Mouse (Mus musculus) midbrain, embryonic 14.5 days (tissue): ENCODE measurements at regions not wholly inside any gene's neighbourhood (a gene's known extent, or its start where the extent isn't known, plus 50 kb on each side); places are given as distances from the start of the nearest gene placed in this dataset.
A peak's percentile ranks its signal among the peaks of the same experiment; 100 is the strongest.
"Not testable (repeated sequence)": the region's sequence is repeated elsewhere in the genome, so short reads cannot be mapped to it uniquely, and the experiment has no call there.

Source experiments
- ATAC-seq: fragments of 200-750 bp; cut with Nextera tagmentation; 2 replicates; pipeline ENCODE4 v1.8.0; 2017; ENCODE audit warnings: moderate number of reproducible peaks, moderate library complexity; ENCODE audit not compliant: low FRiP score, low TSS enrichment
- DNase-seq: peaks from one replicate; pipeline ENCODE4 v3.0.0-alpha.2; 2015
- H3K27ac ChIP-seq: fragments of 300-500 bp; sonication (generic); replicated peaks from 2 replicates; pipeline ENCODE4 v1.5.1; 2014; ENCODE audit warnings: mild to moderate bottlenecking, low read depth, low read length, moderate library complexity
- H3K27me3 ChIP-seq: fragments of 300-500 bp; sonication (generic); 2 replicates; pipeline ENCODE4 v1.6.1; 2014; ENCODE audit warnings: low read length, control low read depth, mixed read lengths; ENCODE audit not compliant: control insufficient read depth, insufficient read depth
- H3K36me3 ChIP-seq: fragments of 300-500 bp; sonication (generic); 2 replicates; pipeline ENCODE4 v1.6.1; 2014; ENCODE audit warnings: low read length, control low read depth; ENCODE audit not compliant: control insufficient read depth, insufficient read depth
- H3K4me1 ChIP-seq: fragments of 300-500 bp; sonication (generic); 2 replicates; pipeline ENCODE4 v1.6.1; 2014; ENCODE audit warnings: mild to moderate bottlenecking, antibody characterized with exemption, low read length, control low read depth; ENCODE audit not compliant: control insufficient read depth, insufficient read depth
- H3K4me2 ChIP-seq: fragments of 300-500 bp; sonication (generic); 2 replicates; pipeline ENCODE4 v1.6.1; 2014; ENCODE audit warnings: mild to moderate bottlenecking, low read length, moderate library complexity
- H3K4me3 ChIP-seq: fragments of 300-500 bp; sonication (generic); replicated peaks from 2 replicates; pipeline ENCODE4 v1.5.1; 2014; ENCODE audit warnings: low read depth, low read length
- H3K9ac ChIP-seq: fragments of 300-500 bp; sonication (generic); replicated peaks from 2 replicates; pipeline ENCODE4 v1.6.1; 2014; ENCODE audit warnings: mild to moderate bottlenecking, low read length, moderate library complexity
- H3K9me3 ChIP-seq: fragments of 300-500 bp; sonication (generic); 2 replicates; pipeline ENCODE4 v1.6.1; 2016; ENCODE audit warnings: low read length, control low read depth, mixed read lengths; ENCODE audit not compliant: control insufficient read depth
- WGBS: fragments of 180-500 bp; shearing (Covaris S2); extraction: QIAGEN DNeasy Blood & Tissue Kit; methylation state at CpG from one replicate; pipeline ENCODE4 v1.1.7; 2014; 5-methylcytosine and 5-hydroxymethylcytosine counted together

DNA sequence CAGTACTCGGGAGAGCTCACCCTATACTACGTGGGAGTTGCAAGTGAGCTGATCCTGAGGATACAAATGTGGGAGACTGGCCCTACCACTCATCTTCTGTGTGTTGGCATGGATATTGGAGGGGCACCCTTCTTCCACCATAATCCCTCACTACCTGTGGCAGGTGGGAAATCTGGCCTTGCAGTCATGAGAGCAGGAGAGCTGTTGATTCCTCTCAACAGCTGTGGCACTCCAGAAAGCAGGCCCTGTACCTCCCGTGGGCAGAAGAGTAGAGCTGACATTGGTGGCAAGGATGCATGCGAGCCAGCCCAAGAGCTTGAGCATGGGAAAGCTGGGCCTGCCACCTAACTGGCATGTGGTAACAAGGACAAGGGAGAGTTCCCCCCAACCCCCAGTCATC is 345.8 kb downstream of the Abcc12 start:
- Histone ChIP-seq H3K4me1 (no peaks in the 10 kb centered on the region), H3K9ac (no peak overlapping the region), H3K36me3 (no peaks in the 10 kb centered on the region), H3K9me3 (no peaks in the 10 kb centered on the region), H3K27me3 (no peaks in the 10 kb centered on the region), H3K27ac (no peak overlapping the region), H3K4me2 (no peak overlapping the region), H3K4me3 (no peak overlapping the region)
- DNase-seq (no peak), ATAC-seq (no peak)
- WGBS: 89% methylated on average over 4 of the region's 4 CpGs

GRCm38 (mm10) chr8:86231994-86232393 is 348.5 kb downstream of the Abcc12 start:
- not testable (repeated sequence) for H3K4me3 ChIP-seq, ATAC-seq, H3K27ac ChIP-seq, H3K36me3 ChIP-seq, H3K27me3 ChIP-seq, H3K9me3 ChIP-seq, H3K4me2 ChIP-seq, H3K9ac ChIP-seq, H3K4me1 ChIP-seq, DNase-seq
- 79% methylated on average over 6 of the region's 6 CpGs for WGBS

- DNase-seq (no peak), ATAC-seq (no peak)
- Histone ChIP-seq H3K9ac (no peak overlapping the region), H3K9me3 (no peaks in the 10 kb centered on the region), H3K4me1 (no peaks in the 10 kb centered on the region), H3K27me3 (no peaks in the 10 kb centered on the region), H3K36me3 (no peaks in the 10 kb centered on the region), H3K4me3 (no peak overlapping the region), H3K4me2 (no peak overlapping the region), H3K27ac (no peak overlapping the region)
- WGBS: 68% methylated on average over 4 of the region's 4 CpGs
These were observed 355.6 kb downstream of the Abcc12 start for GRCm38 (mm10) chr8:86224851-86225250.

GRCm38 (mm10) chr8:86222715-86223114 is 357.8 kb downstream of the Abcc12 start:
- Histone ChIP-seq H3K9me3 (no peaks in the 10 kb centered on the region), H3K27me3 (no peaks in the 10 kb centered on the region), H3K4me3 (no peak overlapping the region), H3K4me2 (no peak overlapping the region), H3K9ac (no peak overlapping the region), H3K27ac (no peak overlapping the region), H3K36me3 (no peaks in the 10 kb centered on the region), H3K4me1 (no peaks in the 10 kb centered on the region)
- DNase-seq: no peak
- no peak for ATAC-seq
- WGBS: 93% methylated on average over 7 of the region's 7 CpGs

DNA sequence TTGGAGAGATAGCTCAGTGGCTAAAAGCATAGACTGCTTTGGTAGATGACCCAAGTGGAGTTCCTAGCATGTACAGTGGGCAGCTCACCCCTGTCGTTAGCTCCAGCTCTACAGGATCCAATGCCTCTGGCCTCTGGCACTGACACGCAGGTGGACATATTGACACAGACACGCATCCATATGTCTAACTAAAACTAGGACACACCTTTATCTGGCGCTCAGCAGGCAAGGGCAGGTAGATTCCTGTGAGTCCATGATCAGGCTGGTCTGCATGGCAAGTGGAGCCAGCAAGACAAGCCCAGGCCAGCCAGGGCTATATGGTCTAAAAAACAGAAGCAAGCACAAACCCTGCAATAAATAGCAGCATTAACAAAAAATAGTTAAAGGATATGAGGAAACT is 358.3 kb downstream of the Abcc12 start:
- Histone ChIP-seq H3K27me3 (no peaks in the 10 kb centered on the region), H3K36me3 (no peaks in the 10 kb centered on the region), H3K9ac (no peak overlapping the region), H3K9me3 (no peaks in the 10 kb centered on the region), H3K27ac (no peak overlapping the region), H3K4me1 (no peaks in the 10 kb centered on the region), H3K4me3 (no peak overlapping the region), H3K4me2 (no peak overlapping the region)
- no peak for DNase-seq
- 93% methylated on average over 4 of the region's 4 CpGs for WGBS
- ATAC-seq: no peak

DNA sequence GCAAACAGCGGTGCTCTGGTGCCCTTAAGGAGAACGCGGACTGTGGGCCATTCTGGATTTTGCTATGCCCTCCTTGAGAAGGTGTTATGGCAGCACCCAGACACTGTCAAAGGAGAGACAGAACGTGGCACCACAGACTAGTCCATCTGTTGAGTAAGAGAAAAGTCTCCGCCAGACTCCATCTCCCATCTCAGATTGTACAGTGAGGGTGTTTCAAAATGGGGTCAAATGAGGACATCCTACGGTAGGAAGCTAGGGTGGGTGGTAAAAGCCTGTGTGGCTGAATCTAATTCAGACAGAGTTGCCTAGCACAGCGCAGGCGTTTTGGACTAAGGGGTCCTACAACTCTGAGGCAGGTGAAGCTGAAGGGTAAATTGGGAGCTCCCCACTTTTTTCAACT is 366.1 kb downstream of the Abcc12 start:
- H3K36me3 ChIP-seq: no peaks in the 10 kb centered on the region
- ATAC-seq: no peak
- 96% methylated on average over 8 of the region's 8 CpGs for WGBS
- H3K27ac ChIP-seq: no peak overlapping the region
- H3K4me3 ChIP-seq: no peak overlapping the region
- no peak overlapping the region for H3K4me2 ChIP-seq
- H3K4me1 ChIP-seq: no peaks in the 10 kb centered on the region
- no peaks in the 10 kb centered on the region for H3K9me3 ChIP-seq
- H3K9ac ChIP-seq: no peak overlapping the region
- DNase-seq: no peak
- H3K27me3 ChIP-seq: no peaks in the 10 kb centered on the region

GRCm38 (mm10) chr8:86212461-86212860 is 368.0 kb downstream of the Abcc12 start:
- Histone ChIP-seq H3K4me3 (no peak overlapping the region), H3K27me3 (no peaks in the 10 kb centered on the region), H3K27ac (no peak overlapping the region), H3K4me1 (no peaks in the 10 kb centered on the region), H3K4me2 (no peak overlapping the region), H3K36me3 (no peaks in the 10 kb centered on the region), H3K9me3 (no peaks in the 10 kb centered on the region), H3K9ac (no peak overlapping the region)
- 96% methylated on average over 2 of the region's 2 CpGs for whole genome bisulfite sequencing
- DNase-seq (no peak), ATAC-seq (no peak)

GRCm38 (mm10) chr8:86208812-86209262 is 368.1 kb downstream of the Phkb start:
- no peaks in the 10 kb centered on the region for H3K9me3 ChIP-seq
- DNase-seq (no peak), ATAC-seq (no peak)
- H3K4me3 ChIP-seq: no peak overlapping the region
- WGBS: 76% methylated on average over 5 of the region's 5 CpGs
- no peaks in the 10 kb centered on the region for H3K36me3 ChIP-seq
- H3K27me3 ChIP-seq: no peaks in the 10 kb centered on the region
- no peak overlapping the region for H3K27ac ChIP-seq
- H3K4me1 ChIP-seq: peaks cover 4% of the 10 kb centered on the region; the same call in 1 of the 2 replicates
- H3K4me2 ChIP-seq: no peak overlapping the region
- H3K9ac ChIP-seq: no peak overlapping the region

DNA sequence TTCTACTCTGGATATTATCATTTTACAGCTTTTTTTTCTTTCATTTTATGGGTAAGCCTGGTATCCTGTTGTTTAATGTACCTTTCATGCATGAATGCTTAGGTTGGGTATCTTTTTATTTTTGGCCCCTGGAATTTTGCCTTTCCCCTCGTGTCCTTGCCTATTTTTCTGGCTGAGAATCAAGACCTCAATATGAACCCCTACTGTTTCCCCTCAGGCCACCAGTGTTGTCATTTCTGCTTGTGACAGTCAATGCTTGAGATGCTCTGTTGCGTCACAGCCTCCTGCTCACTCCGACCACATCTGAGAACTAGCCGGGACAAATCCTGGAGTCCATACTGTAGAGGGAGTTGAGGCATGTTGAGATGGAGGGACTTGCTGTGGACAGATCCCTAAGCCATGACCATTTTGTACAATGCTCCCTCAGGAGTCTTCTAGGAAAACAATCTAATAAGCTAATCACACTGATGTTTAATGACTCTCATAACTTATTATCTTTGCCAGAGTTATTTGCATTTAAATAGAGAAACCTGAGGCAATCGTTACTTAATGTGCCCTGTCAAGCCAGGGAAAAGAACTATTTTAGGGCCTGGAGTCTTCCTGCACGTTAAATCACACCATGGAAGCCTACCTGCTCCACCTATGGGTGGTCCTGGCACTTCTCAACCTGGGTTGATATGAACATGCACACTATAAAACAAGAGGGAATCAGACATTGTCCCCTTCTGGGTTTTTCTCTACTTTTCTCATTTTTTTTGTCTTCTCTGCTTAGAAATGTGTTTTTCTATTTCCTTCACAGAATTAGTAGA is 363.9 kb downstream of the Phkb start:
- H3K27ac ChIP-seq: no peak overlapping the region
- no peak overlapping the region for H3K9ac ChIP-seq
- no peaks in the 10 kb centered on the region for H3K27me3 ChIP-seq
- ATAC-seq: no peak
- H3K4me1 ChIP-seq: peaks cover 4% of the 10 kb centered on the region; the same call in 1 of the 2 replicates
- DNase-seq: peak; percentile 36
- H3K36me3 ChIP-seq: no peaks in the 10 kb centered on the region
- H3K4me2 ChIP-seq: no peak overlapping the region
- no peak overlapping the region for H3K4me3 ChIP-seq
- no peaks in the 10 kb centered on the region for H3K9me3 ChIP-seq
- WGBS: 47% methylated on average over 6 of the region's 6 CpGs
